23 mouse cellular contexts compared by ENCODE assay signal in genomic region chr10:86381922-86382260, GRCm38 (mm10).
DNase-seq lines count a peak whose midpoint lies in the region; ATAC-seq and TF ChIP-seq lines count a peak whose summit lies in the region.
"Had no signal": no experiment of that assay in that cellular context is flagged by ENCODE, and none has a peak within 500 bp of the region (broad histone marks: within the 10 kb centered on the region; RNA-seq: fewer than 3 reads in every experiment).

No protein-coding gene starts in this region.

- peak; percentile 80 for ATAC-seq in intestine, embryonic 14.5 days (replicated peaks; ENCODE audit: low FRiP score, low TSS enrichment, low read depth)
- ATAC-seq in intestine, postnatal 0 days: no peak
- peak; percentile 36; the same call in 1 of the 2 replicates for ATAC-seq in intestine, embryonic 15.5 days
- ATAC-seq: CD4-positive, CD25-positive, alpha-beta regulatory T cell, adult 4 months; forebrain, embryonic 14.5 days had no signal

- peaks cover 10% of the 10 kb centered on the region for H3K4me1 ChIP-seq in intestine, embryonic 14.5 days (replicated peaks; ENCODE audit: control insufficient read depth, insufficient read depth, low read length)
- no peaks in the 10 kb centered on the region for H3K4me1 ChIP-seq in intestine, postnatal 0 days (replicated peaks; ENCODE audit: control insufficient read depth, insufficient read depth, low read length)
- H3K4me1 ChIP-seq in intestine, embryonic 15.5 days (replicated peaks): peaks cover 3% of the 10 kb centered on the region

- no peak overlapping the region for H3K4me3 ChIP-seq in intestine, embryonic 14.5 days (ENCODE audit: low read depth, low read length)
- no peak overlapping the region for H3K4me3 ChIP-seq in intestine, postnatal 0 days (ENCODE audit: low read depth, low read length)
- H3K4me3 ChIP-seq in intestine, embryonic 15.5 days (replicated peaks): no peak overlapping the region
- H3K4me3 ChIP-seq: embryonic facial prominence, embryonic 13.5 days; gastrocnemius, adult 2 months; heart, embryonic 12.5 days; hindbrain, embryonic 10.5 days had no signal

- no peak overlapping the region for H3K9ac ChIP-seq in intestine, embryonic 14.5 days (ENCODE audit: low read length)
- H3K9ac ChIP-seq in intestine, postnatal 0 days (ENCODE audit: low read depth, low read length): no peak overlapping the region
- no peak overlapping the region for H3K9ac ChIP-seq in intestine, embryonic 15.5 days
- H3K9ac ChIP-seq: embryonic facial prominence, embryonic 13.5 days; heart, embryonic 12.5 days; hindbrain, embryonic 14.5 days had no signal

- H3K27ac ChIP-seq in intestine, embryonic 14.5 days (ENCODE audit: low read depth): 0 out of 2 replicates have a peak overlapping the region, but pooled peaks have one; percentile 3
- no peak overlapping the region for H3K27ac ChIP-seq in intestine, postnatal 0 days (ENCODE audit: low read depth, low read length)
- H3K27ac ChIP-seq in intestine, embryonic 15.5 days: no peak overlapping the region; the same call in 1 of the 2 replicates
- H3K27ac ChIP-seq: embryonic facial prominence, embryonic 13.5 days; gastrocnemius, adult 2 months; hindbrain, embryonic 10.5 days; hindbrain, embryonic 14.5 days had no signal

- DNase-seq in embryo, embryonic 10 days (ENCODE audit: low spot score): peak; percentile 56
- no peak for DNase-seq in embryo, embryonic 9.5 days (ENCODE audit: extremely low spot score)
- DNase-seq in intestine, embryonic 14.5 days (ENCODE audit: low spot score): no peak
- no peak for DNase-seq in adrenal gland, postnatal 4 days (ENCODE audit: low spot score in 2 of 2)
- DNase-seq in urinary bladder, postnatal 36 days (ENCODE audit: low spot score in 2 of 2): no peak
- DNase-seq: adrenal gland, adult 8-10 months; adrenal gland, postnatal 36 days; B cell, adult 2 months; cerebellum, adult 11 months; cerebellum, adult 8-10 months; cerebellum, postnatal 14 days; gastrocnemius, adult 2 months; gastrocnemius, postnatal 25 days; kidney, adult 18-20 months had no signal

- no peak for TF ChIP-seq CTCF in intestine, postnatal 0 days (IDR thresholded peaks at IDR 0.05; ENCODE audit: low read depth)

- 19% methylated on average over 2 of the region's 2 CpGs for WGBS in intestine, embryonic 14.5 days
- WGBS in intestine, postnatal 0 days: 37% methylated on average over 2 of the region's 2 CpGs
- WGBS in intestine, embryonic 15.5 days: 25% methylated on average over 2 of the region's 2 CpGs

- no peak overlapping the region for H3K4me2 ChIP-seq in intestine, embryonic 14.5 days (ENCODE audit: low read length)
- no peak overlapping the region for H3K4me2 ChIP-seq in intestine, postnatal 0 days (replicated peaks; ENCODE audit: low read depth)
- no peak overlapping the region for H3K4me2 ChIP-seq in intestine, embryonic 15.5 days (replicated peaks)
- H3K4me2 ChIP-seq: embryonic facial prominence, embryonic 13.5 days; heart, embryonic 12.5 days; hindbrain, embryonic 14.5 days had no signal

- H3K36me3 ChIP-seq in intestine, embryonic 14.5 days (ENCODE audit: control insufficient read depth, insufficient read depth, low read length): no peaks in the 10 kb centered on the region
- H3K36me3 ChIP-seq in intestine, postnatal 0 days (ENCODE audit: control insufficient read depth, insufficient read depth): no peaks in the 10 kb centered on the region
- H3K36me3 ChIP-seq in intestine, embryonic 15.5 days: no peaks in the 10 kb centered on the region
- H3K36me3 ChIP-seq: embryonic facial prominence, embryonic 13.5 days; G1E; heart, embryonic 12.5 days; hindbrain, embryonic 10.5 days had no signal

- no peaks in the 10 kb centered on the region for H3K27me3 ChIP-seq in intestine, embryonic 14.5 days (replicated peaks; ENCODE audit: control insufficient read depth, insufficient read depth, low read length)
- H3K27me3 ChIP-seq in intestine, postnatal 0 days (replicated peaks; ENCODE audit: control insufficient read depth, insufficient read depth, low read length): no peaks in the 10 kb centered on the region
- H3K27me3 ChIP-seq in intestine, embryonic 15.5 days (replicated peaks): no peaks in the 10 kb centered on the region
- H3K27me3 ChIP-seq: embryonic facial prominence, embryonic 13.5 days; heart, embryonic 12.5 days had no signal

- no peaks in the 10 kb centered on the region for H3K9me3 ChIP-seq in intestine, embryonic 14.5 days (ENCODE audit: control insufficient read depth, low read length)
- no peaks in the 10 kb centered on the region for H3K9me3 ChIP-seq in intestine, postnatal 0 days (ENCODE audit: control insufficient read depth)
- H3K9me3 ChIP-seq in intestine, embryonic 15.5 days: no peaks in the 10 kb centered on the region
- H3K9me3 ChIP-seq: embryonic facial prominence, embryonic 13.5 days; G1E; heart, embryonic 12.5 days; hindbrain, embryonic 10.5 days had no signal
